Mouse (Mus musculus): ENCODE results near the gene Farsb. TPM values are rescaled to one million over a fixed set of nuclear protein-coding genes. Genes with fewer than 3 reads are reported as not detected.

Gene Farsb
- total and polyA plus RNA-seq, 3 experiments = 119 to 154 (median 122) TPM

DNA sequence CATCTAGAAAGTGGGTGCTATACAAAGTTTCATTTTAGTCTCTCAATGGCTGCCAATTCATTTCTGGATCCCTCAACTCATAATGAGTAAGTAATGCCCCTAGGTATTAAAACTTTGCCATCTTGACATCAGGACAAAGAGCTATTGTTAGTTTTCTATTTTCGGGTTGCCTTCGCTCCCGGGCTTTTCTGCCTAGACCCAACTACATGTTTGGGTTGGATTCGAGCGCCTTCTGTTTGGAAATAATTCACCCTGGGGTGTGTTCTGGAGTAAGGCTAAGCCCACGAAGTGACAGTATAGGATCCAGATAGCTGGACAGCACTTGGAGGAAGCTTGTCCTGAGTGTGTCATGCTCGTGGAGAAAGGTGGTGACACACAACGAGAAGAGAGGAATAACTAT, 24.1 kb upstream of the Farsb start:
- no peaks in the 10 kb centered on the region for H3K79me2 ChIP-seq (ENCODE audit: control insufficient read depth, insufficient read depth, low read length, poor library complexity)
- H3K4me1 ChIP-seq (ENCODE audit: control insufficient read depth in 1 of 2, insufficient read depth in 2 of 2, low read length in 2 of 2) = no peaks in the 10 kb centered on the region
- H3K9ac ChIP-seq (ENCODE audit: control insufficient read depth, low read depth, low read length, poor library complexity, severe bottlenecking) = no peak overlapping the region
- no peaks in the 10 kb centered on the region for H3K9me3 ChIP-seq (replicated peaks; ENCODE audit: insufficient read depth, low read length)
- TF ChIP-seq POLR2AphosphoS2 (IDR thresholded peaks at IDR 0.05; ENCODE audit: low read length) (no peak), USF1 (IDR thresholded peaks at IDR 0.05; ENCODE audit: low read depth, low read length) (no peak), USF2 (IDR thresholded peaks at IDR 0.05; ENCODE audit: borderline replicate concordance in 1 of 2, insufficient read depth in 1 of 2, low read depth in 1 of 2, low read length in 2 of 2) (no peak), MAFK (IDR thresholded peaks at IDR 0.05; ENCODE audit: borderline replicate concordance, low read depth, low read length) (no peak), CHD2 (IDR thresholded peaks at IDR 0.05; ENCODE audit: low read length) (no peak), UBTF (IDR thresholded peaks at IDR 0.05; ENCODE audit: borderline replicate concordance, insufficient read depth, low read depth, low read length) (no peak), MAZ (IDR thresholded peaks at IDR 0.05; ENCODE audit: low read depth, low read length) (no peak), MAX (IDR thresholded peaks at IDR 0.05; ENCODE audit: low read length) (no peak), TBP (IDR thresholded peaks at IDR 0.05; ENCODE audit: low read depth, low read length) (no peak), ZC3H11A (IDR thresholded peaks at IDR 0.05; ENCODE audit: low read depth, low read length) (no peak), NRF1 (IDR thresholded peaks at IDR 0.05; ENCODE audit: insufficient read depth, low read depth, low read length, poor library complexity, severe bottlenecking) (no peak), EP300 (IDR thresholded peaks at IDR 0.05; ENCODE audit: low read depth in 1 of 2, low read length in 2 of 2) (no peak), MEF2A (IDR thresholded peaks at IDR 0.05; ENCODE audit: extremely low read depth, insufficient replicate concordance, low read depth, low read length, poor library complexity, severe bottlenecking) (no peak)
- DNase-seq (ENCODE audit: low read depth, low spot score) = no peak
- no peak overlapping the region for H3K27ac ChIP-seq (ENCODE audit: control insufficient read depth, low read depth, low read length)
- H3K4me3 ChIP-seq (ENCODE audit: control insufficient read depth in 1 of 2, insufficient read depth in 1 of 2, low read depth in 2 of 2, low read length in 2 of 2) = no peak overlapping the region
- H3K36me3 ChIP-seq (ENCODE audit: control insufficient read depth in 1 of 2, insufficient read depth in 2 of 2, low read length in 2 of 2) = no peaks in the 10 kb centered on the region
- no peaks in the 10 kb centered on the region for H3K27me3 ChIP-seq (ENCODE audit: control insufficient read depth in 1 of 2, insufficient read depth in 2 of 2, low read length in 2 of 2)

DNA sequence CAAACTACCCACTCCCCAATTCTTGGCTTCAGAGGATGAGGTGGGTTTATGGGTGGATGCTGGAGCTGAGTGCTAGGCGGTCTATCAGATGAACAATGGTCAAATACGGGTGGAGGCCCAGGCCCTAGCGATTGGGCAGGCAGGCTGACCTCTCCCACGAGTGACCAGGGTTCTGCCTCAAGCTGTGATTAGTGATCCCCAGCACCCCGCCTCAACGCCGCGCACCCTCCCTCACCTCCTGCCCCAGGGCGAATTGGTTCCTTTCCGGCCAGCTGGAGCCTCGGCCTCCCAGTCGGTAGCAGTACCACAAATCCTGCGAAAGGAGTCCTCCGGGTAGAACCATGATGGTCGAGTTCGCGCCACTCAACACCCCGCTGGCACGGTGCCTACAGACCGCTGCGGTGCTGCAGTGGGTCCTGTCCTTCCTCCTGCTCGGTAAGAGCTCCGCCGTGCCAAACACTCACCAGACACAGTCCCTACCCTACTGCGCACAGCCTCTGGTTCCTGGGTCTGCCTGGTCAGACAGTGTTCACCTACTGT, 23.0 kb upstream of the Farsb start, which contains the start of gene BC035947:
BC035947 (minus strand) TSS at position 538 of the 540 bp plus-strand sequence.
- Histone ChIP-seq H3K36me3 (ENCODE audit: control insufficient read depth in 1 of 2, insufficient read depth in 2 of 2, low read length in 2 of 2) (no peaks in the 10 kb centered on the region), H3K9me3 (replicated peaks; ENCODE audit: insufficient read depth, low read length) (no peaks in the 10 kb centered on the region), H3K4me1 (ENCODE audit: control insufficient read depth in 1 of 2, insufficient read depth in 2 of 2, low read length in 2 of 2) (no peaks in the 10 kb centered on the region), H3K9ac (ENCODE audit: control insufficient read depth, low read depth, low read length, poor library complexity, severe bottlenecking) (no peak within 1 kb of the TSS), H3K27ac (ENCODE audit: control insufficient read depth, low read depth, low read length) (no peak within 1 kb of the TSS), H3K27me3 (ENCODE audit: control insufficient read depth in 1 of 2, insufficient read depth in 2 of 2, low read length in 2 of 2) (no peaks in the 10 kb centered on the region), H3K79me2 (ENCODE audit: control insufficient read depth, insufficient read depth, low read length, poor library complexity) (no peaks in the 10 kb centered on the region), H3K4me3 (ENCODE audit: control insufficient read depth in 1 of 2, insufficient read depth in 1 of 2, low read depth in 2 of 2, low read length in 2 of 2) (no peak within 1 kb of the TSS)
- no peak for DNase-seq (ENCODE audit: low read depth, low spot score)
- TF ChIP-seq CHD1 (IDR thresholded peaks at IDR 0.05; ENCODE audit: low read depth, low read length) = no peak
- no peak for TF ChIP-seq MAFK (IDR thresholded peaks at IDR 0.05; ENCODE audit: borderline replicate concordance, low read depth, low read length)
- TF ChIP-seq RAD21 (IDR thresholded peaks at IDR 0.05; ENCODE audit: low read depth, low read length) = no peak
- TF ChIP-seq NELFE (IDR thresholded peaks at IDR 0.05; ENCODE audit: low read depth, low read length) = no peak
- no peak for TF ChIP-seq E2F4 (IDR thresholded peaks at IDR 0.05; ENCODE audit: borderline replicate concordance, low read depth, low read length)
- no peak for TF ChIP-seq SMC3 (IDR thresholded peaks at IDR 0.05; ENCODE audit: low read depth, low read length)
- no peak for TF ChIP-seq POLR2A (IDR thresholded peaks at IDR 0.05; ENCODE audit: control insufficient read depth in 1 of 2, insufficient read depth in 1 of 2, low read depth in 1 of 2, low read length in 2 of 2, poor library complexity in 1 of 2)
- TF ChIP-seq KAT2A (conservative IDR thresholded peaks at IDR 0.05; ENCODE audit: low read depth, low read length) = no peak
- no peak for TF ChIP-seq GABPA (IDR thresholded peaks at IDR 0.05; ENCODE audit: low read depth, low read length)
- no peak for TF ChIP-seq POLR2AphosphoS5 (IDR thresholded peaks at IDR 0.05; ENCODE audit: borderline replicate concordance, low read depth, low read length)
